Mouse (Mus musculus) hindbrain, embryonic 11.5 days (tissue): ENCODE data around the gene 1110051M20Rik. TPM values are rescaled to one million over a fixed set of nuclear protein-coding genes. Genes with fewer than 3 reads are reported as not detected.

Source experiments
- ATAC-seq: fragments of 200-750 bp; cut with Nextera tagmentation; 2 replicates; pipeline ENCODE4 v1.8.0; 2017; ENCODE audit warnings: mild to moderate bottlenecking, moderate TSS enrichment, moderate library complexity; ENCODE audit not compliant: low FRiP score
- DNase-seq: peaks from one replicate; pipeline ENCODE4 v3.0.0-alpha.2; 2015; ENCODE audit warnings: low spot score
- H3K27ac ChIP-seq: fragments of 300-500 bp; sonication (generic); 2 replicates; pipeline ENCODE4 v1.5.1; 2014; ENCODE audit warnings: mild to moderate bottlenecking, low read depth, low read length
- H3K27me3 ChIP-seq: fragments of 300-500 bp; sonication (generic); 2 replicates; pipeline ENCODE4 v1.6.1; 2014; ENCODE audit warnings: mild to moderate bottlenecking, low read length, moderate library complexity, mixed read lengths; ENCODE audit not compliant: control insufficient read depth, insufficient read depth
- H3K36me3 ChIP-seq: fragments of 300-500 bp; sonication (generic); 2 replicates; pipeline ENCODE4 v1.6.1; 2014; ENCODE audit warnings: mild to moderate bottlenecking, low read length, moderate library complexity, mixed read lengths; ENCODE audit not compliant: control insufficient read depth, insufficient read depth
- H3K4me1 ChIP-seq: fragments of 300-500 bp; sonication (generic); replicated peaks from 2 replicates; pipeline ENCODE4 v1.6.1; 2014; ENCODE audit warnings: low read length, mixed read lengths; ENCODE audit not compliant: control insufficient read depth, insufficient read depth
- H3K4me2 ChIP-seq: fragments of 300-500 bp; sonication (generic); replicated peaks from 2 replicates; pipeline ENCODE4 v1.6.1; 2014; ENCODE audit warnings: mild to moderate bottlenecking, low read depth, low read length
- H3K4me3 ChIP-seq: fragments of 300-500 bp; sonication (generic); 2 replicates; pipeline ENCODE4 v1.5.1; 2014; ENCODE audit warnings: low read depth, low read length
- H3K9ac ChIP-seq: fragments of 300-500 bp; sonication (generic); 2 replicates; pipeline ENCODE4 v1.6.1; 2014; ENCODE audit warnings: low read depth, low read length
- H3K9me3 ChIP-seq: fragments of 300-500 bp; sonication (generic); 2 replicates; pipeline ENCODE4 v1.6.1; 2016; ENCODE audit warnings: low read length; ENCODE audit not compliant: control insufficient read depth
- WGBS: fragments of 180-500 bp; shearing (Covaris S2); extraction: QIAGEN DNeasy Blood & Tissue Kit; methylation state at CpG from one replicate; pipeline ENCODE4 v1.1.7; 2014; 5-methylcytosine and 5-hydroxymethylcytosine counted together
- polyA plus RNA-seq: library from polyadenylated mRNA; unstranded; fragments of >200 nt; fragmentation: Nextera tagmentation; extraction: Ambion mirVana; gene quantifications from 2 replicates; pipeline ENCODE4 v1.2.1, GENCODE M21; 2014

1110051M20Rik gene
- polyA plus RNA-seq, 1 experiment from 2014 or later: 102 TPM

DNA sequence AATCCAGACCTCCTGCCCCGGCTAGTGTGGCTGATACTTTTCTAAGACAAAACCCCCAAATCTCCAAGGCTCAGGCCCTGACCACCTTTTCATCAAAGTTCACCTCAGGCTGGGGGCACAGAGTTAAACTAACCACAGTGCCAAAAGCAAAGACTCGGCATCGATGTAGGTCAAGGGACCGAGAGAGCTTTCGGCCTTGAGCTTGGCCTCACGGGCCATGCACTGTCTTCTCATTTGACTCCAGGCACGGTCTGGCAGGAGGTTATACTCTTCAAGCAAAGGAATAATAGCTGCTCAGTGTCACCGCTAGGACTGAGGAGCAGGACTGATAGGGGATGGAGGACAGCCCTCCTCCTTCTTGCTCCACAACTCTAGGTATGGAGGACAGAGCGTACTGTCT is 138.6 kb downstream of the 1110051M20Rik start:
- no peak overlapping the region for H3K27ac ChIP-seq
- no peak for ATAC-seq

DNA sequence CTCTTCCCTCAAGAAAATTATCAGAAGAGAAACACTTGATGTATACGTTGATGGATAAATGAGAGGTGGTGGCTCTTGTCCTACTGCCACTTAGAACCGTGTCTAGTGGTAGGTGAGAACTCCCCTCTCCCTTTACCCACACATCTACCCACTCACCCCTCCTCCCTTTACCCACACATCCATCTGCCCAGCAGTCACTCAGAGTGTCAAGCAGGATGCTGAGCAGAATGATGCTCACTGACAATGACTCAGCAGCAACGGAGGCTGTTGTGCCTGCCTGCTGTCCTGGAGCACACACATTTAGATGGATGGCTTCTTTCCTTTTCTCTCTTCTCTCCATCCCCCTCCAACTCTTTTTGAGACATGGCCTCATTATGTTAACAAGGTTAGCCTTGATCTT is 141.7 kb downstream of the 1110051M20Rik start:
- no peak for DNase-seq
- whole genome bisulfite sequencing: 73% methylated on average over 3 of the region's 3 CpGs
- no peak overlapping the region for H3K27ac ChIP-seq

More for the DNA sequence above, 138.6 kb downstream of the 1110051M20Rik start:
- Histone ChIP-seq H3K36me3 (no peaks in the 10 kb centered on the region), H3K9ac (no peak overlapping the region), H3K4me1 (no peaks in the 10 kb centered on the region), H3K27me3 (no peaks in the 10 kb centered on the region), H3K4me3 (no peak overlapping the region), H3K9me3 (no peaks in the 10 kb centered on the region), H3K4me2 (no peak overlapping the region)
- no peak for DNase-seq
- WGBS: 92% methylated on average over 9 of the region's 9 CpGs

DNA sequence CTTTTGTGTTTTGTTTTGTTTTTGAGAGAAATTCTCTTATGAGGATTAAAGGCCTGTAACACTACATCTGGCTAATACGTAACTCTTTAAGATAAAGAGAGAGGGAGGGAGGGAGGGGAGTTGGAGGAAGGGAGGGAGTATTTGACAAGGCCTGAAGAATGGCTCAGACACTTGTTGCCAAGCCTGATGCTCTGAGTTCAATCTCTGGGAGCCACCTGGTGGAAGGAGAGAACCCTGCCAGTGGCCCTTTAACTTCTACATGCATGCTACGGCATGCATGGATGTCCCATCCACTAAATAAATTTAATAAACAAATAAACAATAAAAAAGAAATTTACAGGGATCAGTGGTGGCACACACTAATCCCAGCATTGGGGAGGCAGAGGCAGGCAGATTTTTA is 142.7 kb downstream of the 1110051M20Rik start:
- Histone ChIP-seq H3K36me3 (no peaks in the 10 kb centered on the region), H3K4me3 (no peak overlapping the region), H3K27ac (no peak overlapping the region), H3K27me3 (no peaks in the 10 kb centered on the region), H3K4me1 (no peaks in the 10 kb centered on the region), H3K4me2 (no peak overlapping the region), H3K9me3 (no peaks in the 10 kb centered on the region), H3K9ac (no peak overlapping the region)
- DNase-seq: no peak
- 94% methylated on average over 2 of the region's 2 CpGs for WGBS
- no peak for ATAC-seq

More for the DNA sequence above, 141.7 kb downstream of the 1110051M20Rik start:
- Histone ChIP-seq H3K4me3 (no peak overlapping the region), H3K4me2 (no peak overlapping the region), H3K4me1 (no peaks in the 10 kb centered on the region), H3K36me3 (no peaks in the 10 kb centered on the region), H3K9ac (no peak overlapping the region), H3K9me3 (no peaks in the 10 kb centered on the region), H3K27me3 (no peaks in the 10 kb centered on the region)
- ATAC-seq: no peak

DNA sequence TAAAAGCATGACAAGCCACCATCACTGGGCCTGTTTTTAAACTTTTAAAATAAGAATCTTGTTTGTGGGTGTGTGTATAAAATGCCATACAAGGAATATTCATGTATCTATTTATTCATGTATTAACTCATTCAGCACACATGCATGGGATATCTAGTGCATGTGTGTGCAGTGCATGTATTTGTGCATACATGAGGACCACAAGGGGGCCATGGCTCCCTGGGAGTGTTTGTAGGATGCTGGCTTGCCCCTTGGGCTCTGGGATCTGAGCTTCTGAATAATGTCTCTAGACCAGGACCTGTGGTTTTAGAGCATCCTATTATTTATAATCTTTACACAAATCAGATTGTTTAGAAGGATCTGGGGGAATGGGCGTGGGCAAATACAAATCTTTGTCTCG is 143.7 kb downstream of the 1110051M20Rik start:
- Histone ChIP-seq H3K9ac (no peak overlapping the region), H3K9me3 (no peaks in the 10 kb centered on the region), H3K4me3 (no peak overlapping the region), H3K36me3 (no peaks in the 10 kb centered on the region), H3K4me1 (no peaks in the 10 kb centered on the region), H3K4me2 (no peak overlapping the region), H3K27me3 (no peaks in the 10 kb centered on the region), H3K27ac (no peak overlapping the region)
- DNase-seq (no peak), ATAC-seq (no peak)
- WGBS: 97% methylated on average over 2 of the region's 2 CpGs

DNA sequence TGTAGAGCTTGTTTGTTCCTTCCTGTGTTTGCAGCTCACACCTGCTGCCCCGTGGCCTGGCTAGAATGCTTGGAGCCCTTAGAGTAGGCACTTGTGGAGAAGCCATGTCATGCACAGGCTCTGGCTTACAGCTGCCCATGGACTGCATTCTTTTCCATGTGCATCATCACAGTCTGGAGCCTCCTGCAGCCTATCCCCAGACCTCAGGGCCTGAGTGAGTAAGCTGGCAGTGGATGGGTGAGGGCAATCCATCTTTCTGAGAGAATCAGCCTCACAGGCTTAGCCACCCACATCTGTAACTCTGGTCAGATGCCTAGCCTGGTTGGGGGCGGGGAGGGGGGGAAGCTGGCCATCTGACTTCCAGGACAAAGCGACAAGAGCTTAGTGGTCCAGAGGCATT is 145.3 kb downstream of the 1110051M20Rik start:
- Histone ChIP-seq H3K27ac (no peak overlapping the region), H3K4me1 (no peaks in the 10 kb centered on the region), H3K27me3 (no peaks in the 10 kb centered on the region), H3K4me2 (no peak overlapping the region), H3K9me3 (no peaks in the 10 kb centered on the region), H3K9ac (no peak overlapping the region), H3K36me3 (no peaks in the 10 kb centered on the region), H3K4me3 (no peak overlapping the region)
- no peak for DNase-seq
- WGBS: 64% methylated on average over 3 of the region's 3 CpGs
- no peak for ATAC-seq

DNA sequence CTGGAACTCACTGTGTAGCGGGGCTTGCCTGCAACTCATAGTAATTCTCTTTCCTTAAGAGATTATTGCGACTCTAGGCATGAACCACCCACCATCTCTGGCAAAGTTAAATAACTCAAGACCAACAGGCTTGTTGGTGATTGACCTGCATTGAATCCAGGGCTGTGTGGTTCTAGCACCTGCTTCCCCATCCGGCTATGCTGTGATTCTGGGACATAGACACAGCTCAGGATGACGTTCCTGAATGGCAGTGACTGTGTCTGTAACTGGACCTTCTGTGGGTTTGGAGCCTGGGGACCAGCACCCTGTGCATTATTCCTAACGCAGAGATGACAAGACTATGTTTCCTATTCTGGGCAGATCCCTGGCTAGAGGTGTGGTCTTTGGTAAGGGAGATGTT is 148.6 kb downstream of the 1110051M20Rik start:
- Histone ChIP-seq H3K27ac (no peak overlapping the region), H3K4me2 (no peak overlapping the region), H3K4me3 (no peak overlapping the region), H3K27me3 (no peaks in the 10 kb centered on the region), H3K36me3 (no peaks in the 10 kb centered on the region), H3K4me1 (no peaks in the 10 kb centered on the region), H3K9me3 (no peaks in the 10 kb centered on the region), H3K9ac (no peak overlapping the region)
- WGBS: 89% methylated on average over 5 of the region's 5 CpGs
- DNase-seq (no peak), ATAC-seq (no peak)

DNA sequence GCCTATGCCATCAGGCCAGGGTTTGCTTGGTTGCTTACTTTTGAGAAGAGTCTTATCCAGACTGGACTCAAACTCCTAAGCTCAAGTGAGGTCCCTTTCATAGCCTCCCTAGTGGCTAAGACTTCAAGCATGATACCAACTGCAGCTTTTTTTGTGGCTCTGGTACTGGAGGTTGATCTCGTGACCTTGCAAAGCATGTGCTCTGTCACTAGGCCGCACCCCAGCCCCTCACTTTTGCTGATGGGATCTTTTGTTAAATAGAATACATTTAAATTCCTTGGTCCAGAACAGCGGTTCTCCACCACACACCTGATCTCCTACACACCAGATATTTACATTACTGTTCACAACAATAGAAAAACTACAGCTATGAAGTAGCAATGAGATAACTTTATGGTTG is 150.3 kb downstream of the 1110051M20Rik start:
- Histone ChIP-seq H3K9ac (no peak overlapping the region), H3K4me2 (no peak overlapping the region), H3K4me3 (no peak overlapping the region), H3K9me3 (no peaks in the 10 kb centered on the region), H3K27ac (no peak overlapping the region), H3K4me1 (no peaks in the 10 kb centered on the region), H3K27me3 (no peaks in the 10 kb centered on the region), H3K36me3 (no peaks in the 10 kb centered on the region)
- DNase-seq (no peak), ATAC-seq (no peak)
- 91% methylated on average over 3 of the region's 3 CpGs for WGBS

DNA sequence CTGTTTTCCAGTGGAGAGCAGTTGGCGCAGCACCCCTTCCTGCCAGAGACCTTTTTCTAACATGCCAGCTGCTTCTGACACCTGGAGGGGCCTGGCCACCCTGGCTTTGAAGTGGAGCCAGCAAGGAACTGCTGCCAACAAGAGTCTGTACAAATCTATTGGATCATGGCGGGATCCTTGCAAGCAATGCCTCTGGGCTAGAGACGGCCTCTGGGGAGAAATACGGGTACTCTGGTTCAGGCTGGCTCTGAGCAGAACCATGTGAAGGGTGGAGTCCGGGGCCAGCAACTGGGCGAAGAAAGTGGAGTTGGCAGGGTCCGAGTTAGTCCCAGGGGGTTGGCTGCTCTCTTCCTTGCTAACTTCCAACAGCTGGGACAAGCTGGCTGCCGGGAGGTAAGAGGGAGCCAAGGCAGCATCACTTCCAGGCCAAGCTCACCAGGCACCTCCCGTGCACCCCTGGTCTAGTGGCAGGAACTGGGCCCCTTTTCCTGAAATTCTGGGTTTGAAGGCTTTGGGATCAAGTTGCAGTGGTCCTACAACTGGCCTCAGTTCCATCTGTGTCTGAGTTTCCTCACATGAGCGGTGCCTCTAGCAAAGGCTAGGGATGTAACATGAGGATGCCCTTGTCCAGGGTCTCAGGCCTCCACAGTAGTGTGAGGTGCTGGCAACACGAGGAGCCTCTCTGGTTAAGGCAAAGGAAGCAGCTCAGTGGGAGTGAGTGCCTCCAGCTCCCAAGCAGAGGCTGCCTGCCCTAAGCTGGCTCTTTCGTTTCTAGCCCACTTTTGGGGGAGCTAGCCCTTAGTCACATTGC is 153.1 kb downstream of the 1110051M20Rik start:
- DNase-seq (no peak), ATAC-seq (no peak)
- 71% methylated on average over 12 of the region's 12 CpGs for WGBS
- H3K4me2 ChIP-seq: no peak overlapping the region
- no peak overlapping the region for H3K9ac ChIP-seq
- H3K4me3 ChIP-seq: no peak overlapping the region
- no peaks in the 10 kb centered on the region for H3K9me3 ChIP-seq
- no peak overlapping the region for H3K27ac ChIP-seq
- no peaks in the 10 kb centered on the region for H3K36me3 ChIP-seq
- H3K27me3 ChIP-seq: no peaks in the 10 kb centered on the region
- H3K4me1 ChIP-seq: no peaks in the 10 kb centered on the region

DNA sequence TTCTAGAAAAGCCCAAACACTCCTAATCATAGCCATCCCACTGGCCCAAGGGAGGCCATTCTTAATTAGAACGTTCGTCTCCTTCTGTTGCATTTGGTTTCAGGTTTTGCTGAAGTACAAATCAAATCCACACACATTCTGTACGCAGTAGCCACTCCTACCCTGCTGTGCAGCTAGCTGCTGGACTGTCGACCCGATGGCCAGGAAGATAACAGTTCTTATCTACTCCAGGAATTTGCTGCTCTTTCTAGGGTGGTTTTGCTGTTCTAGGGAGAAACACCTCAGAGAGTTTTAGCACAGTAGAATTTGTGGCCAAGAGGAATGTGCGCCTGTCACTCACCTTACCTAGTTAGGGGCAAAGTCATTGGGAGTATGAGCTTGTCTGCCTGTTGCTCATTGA is 156.9 kb downstream of the 1110051M20Rik start:
- DNase-seq: no peak
- ATAC-seq: no peak

More for the DNA sequence above, 156.9 kb downstream of the 1110051M20Rik start:
- no peaks in the 10 kb centered on the region for H3K27me3 ChIP-seq
- WGBS: 83% methylated on average over 6 of the region's 6 CpGs
- H3K4me1 ChIP-seq: no peaks in the 10 kb centered on the region
- no peaks in the 10 kb centered on the region for H3K36me3 ChIP-seq
- H3K4me3 ChIP-seq: no peak overlapping the region
- no peak overlapping the region for H3K27ac ChIP-seq
- H3K4me2 ChIP-seq: no peak overlapping the region
- H3K9ac ChIP-seq: no peak overlapping the region
- no peaks in the 10 kb centered on the region for H3K9me3 ChIP-seq
